Mouse (Mus musculus): ENCODE results near the gene Nek6.

GRCm38 (mm10) chr2:38621610-38622021 lies 110.2 kb downstream of the Nek6 start:
- TF ChIP-seq POLR2A (IDR thresholded peaks at IDR 0.05; ENCODE audit: control insufficient read depth, extremely low read depth, insufficient read depth, low read length, poor library complexity) (no peak), CTCF (IDR thresholded peaks at IDR 0.05; ENCODE audit: borderline replicate concordance, control insufficient read depth, extremely low read depth, insufficient read depth, low read length, poor library complexity) (no peak)

Measured in thymus, adult 2 months (tissue).